Mouse (Mus musculus) WW6 (cell line): ENCODE measurements around the gene Nat14.

Experiments used
- DNase-seq: peaks from one replicate; pipeline ENCODE4 v3.0.0-alpha.2; 2013; ENCODE audit warnings: low read depth, low spot score

Gene Nat14

DNA sequence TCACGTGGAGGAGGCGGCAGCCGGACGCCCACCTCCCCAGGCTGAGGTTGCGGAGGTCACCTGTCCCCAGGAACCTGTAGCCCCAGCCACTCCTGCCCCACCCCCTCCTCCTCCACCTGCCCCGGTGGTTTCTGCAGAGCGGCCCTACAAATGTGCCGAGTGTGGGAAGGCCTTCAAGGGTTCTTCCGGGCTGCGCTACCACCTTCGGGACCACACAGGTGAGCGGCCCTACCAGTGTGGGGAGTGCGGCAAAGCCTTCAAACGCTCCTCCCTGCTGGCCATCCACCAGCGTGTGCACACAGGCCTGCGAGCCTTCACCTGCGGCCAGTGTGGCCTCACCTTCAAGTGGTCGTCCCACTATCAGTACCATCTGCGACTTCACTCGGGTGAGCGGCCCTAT lies 1.9 kb upstream of the Nat14 start:
- no peak for DNase-seq

DNA sequence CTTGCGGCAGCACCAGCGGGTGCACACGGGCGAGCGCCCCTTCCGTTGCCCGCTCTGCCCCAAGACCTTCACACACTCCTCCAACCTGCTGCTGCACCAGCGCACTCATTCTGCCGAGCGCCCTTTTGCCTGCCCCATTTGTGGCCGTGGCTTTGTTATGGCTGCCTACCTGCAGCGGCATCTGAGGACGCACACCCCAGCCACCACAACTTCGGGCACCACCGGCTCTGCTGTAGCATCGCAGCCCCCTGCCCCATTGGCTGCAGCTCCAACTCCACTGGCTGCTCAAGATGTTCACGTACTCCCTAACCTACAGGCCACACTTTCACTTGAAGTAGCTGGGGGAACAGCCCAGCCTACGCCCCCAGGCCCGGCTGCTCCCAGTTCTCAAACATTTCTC lies 1.3 kb upstream of the Nat14 start:
- no peak for DNase-seq

DNA sequence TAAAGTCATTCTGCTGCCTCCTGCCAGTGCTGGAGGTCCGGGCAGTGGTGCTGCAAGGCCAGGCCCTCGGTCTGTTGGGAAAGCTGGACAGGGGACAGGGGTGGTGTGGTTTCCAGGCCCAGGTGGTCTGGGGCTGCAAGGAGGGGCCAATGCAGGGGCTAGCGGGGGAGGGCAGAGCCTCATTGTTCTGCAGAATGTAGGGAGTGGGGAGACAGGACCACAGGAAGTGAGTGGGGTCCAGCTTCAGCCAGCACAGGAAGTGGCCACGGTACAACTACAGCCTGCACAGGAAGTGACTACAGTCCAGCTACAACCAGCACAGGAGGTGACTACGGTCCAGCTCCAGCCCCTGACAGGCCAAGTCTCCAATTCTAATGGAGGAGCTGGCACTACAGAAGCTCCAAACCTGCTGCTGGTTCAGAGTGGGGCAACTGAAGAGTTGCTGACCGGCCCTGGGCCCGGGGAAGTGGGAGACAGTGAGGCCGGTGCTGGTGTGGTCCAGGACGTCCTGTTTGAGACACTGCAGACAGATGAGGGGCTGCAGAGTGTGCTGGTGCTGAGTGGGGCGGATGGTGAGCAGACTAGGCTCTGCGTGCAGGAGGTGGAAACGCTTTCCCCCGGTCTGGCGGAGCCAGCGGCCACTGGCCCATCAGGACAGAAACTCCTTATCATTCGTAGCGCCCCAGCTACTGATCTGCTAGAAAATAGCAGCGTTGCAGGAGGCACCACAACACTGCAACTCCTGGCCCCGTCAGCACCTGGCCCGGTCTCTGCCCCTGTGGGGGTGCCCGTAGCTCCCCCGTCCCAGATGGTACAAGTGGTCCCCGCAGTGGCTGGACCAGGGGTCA lies 628 bp upstream of the Nat14 start:
- no peak for DNase-seq

DNA sequence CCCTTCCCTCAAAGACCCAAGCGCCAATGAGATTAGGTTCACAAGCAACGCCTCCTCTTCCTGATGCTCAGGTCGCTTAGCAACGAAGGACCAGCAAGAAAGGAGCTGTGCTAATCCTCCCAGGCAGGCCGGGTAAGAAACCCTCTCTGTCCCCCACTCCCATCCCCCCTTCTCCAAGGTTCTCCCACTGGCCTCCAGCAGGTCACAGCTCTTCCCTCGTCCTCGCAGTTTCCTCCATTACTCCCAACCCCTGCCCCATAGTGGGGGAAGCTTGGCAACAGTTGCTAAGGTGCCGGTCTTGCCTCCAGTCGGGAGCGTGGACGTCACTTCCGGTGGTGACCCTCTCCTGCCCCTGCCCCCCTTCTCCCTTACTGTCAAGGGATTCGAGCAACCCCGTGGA lies 680 bp downstream of the Nat14 start:
- no peak for DNase-seq

DNA sequence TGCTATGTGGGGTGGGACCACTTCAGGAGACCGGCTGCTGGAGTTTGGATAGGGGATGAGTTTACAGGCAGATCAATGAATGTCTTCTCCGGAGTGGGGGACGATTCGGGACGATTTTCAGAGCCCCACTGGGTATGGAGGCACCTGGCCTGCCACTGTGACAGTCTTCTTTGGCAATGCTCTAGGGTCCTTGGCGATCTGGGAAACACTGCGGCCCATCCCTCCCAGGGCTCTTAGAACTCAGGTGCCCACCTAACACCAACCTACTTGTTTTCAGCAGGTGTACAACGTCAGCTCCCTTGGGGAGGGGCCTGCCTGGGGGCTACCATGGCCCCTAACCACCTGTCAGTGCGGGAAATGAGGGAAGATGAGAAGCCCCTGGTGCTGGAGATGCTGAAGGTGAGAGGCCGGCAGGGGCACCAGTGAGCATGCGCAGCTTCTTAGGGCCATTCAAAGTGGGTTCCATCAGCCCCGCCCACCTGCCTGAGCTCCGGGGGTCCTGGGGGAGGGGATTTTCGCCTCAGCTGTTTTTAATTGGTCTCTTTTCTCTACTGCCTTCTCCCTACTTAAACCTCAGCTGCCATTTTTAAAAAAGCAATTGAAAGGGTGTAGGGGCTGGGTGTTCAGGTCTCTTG lies 1.2 kb downstream of the Nat14 start:
- DNase-seq, result no peak

DNA sequence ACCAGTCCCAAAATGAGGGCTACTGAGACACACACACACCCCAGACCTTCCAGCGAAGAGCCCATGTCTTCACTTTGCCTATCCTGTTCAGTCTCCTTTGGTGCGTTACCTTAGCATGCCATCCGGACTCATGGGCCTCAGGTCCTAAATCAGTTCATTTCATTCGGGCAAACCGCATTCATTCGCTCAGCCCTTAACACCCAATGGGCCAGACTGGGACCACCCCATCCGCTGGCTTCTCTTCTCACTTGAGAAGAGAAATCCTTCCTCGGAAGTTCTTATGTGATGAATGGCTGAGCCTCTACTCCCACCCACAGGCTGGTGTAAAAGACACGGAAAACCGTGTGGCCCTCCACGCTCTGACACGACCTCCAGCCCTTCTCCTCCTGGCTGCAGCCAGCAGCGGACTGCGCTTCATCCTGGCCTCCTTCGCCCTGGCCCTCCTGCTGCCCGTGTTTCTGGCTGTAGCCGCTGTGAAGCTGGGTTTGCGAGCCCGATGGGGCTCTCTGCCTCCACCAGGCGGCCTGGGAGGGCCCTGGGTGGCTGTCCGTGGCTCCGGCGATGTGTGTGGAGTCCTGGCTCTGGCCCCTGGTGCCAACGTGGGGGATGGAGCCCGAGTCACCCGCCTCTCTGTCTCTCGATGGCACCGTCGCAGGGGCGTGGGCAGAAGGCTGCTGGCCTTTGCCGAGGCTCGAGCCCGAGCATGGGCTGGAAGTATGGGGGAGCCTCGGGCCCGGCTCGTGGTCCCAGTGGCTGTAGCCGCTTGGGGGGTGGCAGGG lies 1.9 kb downstream of the Nat14 start:
- DNase-seq, result no peak

DNA sequence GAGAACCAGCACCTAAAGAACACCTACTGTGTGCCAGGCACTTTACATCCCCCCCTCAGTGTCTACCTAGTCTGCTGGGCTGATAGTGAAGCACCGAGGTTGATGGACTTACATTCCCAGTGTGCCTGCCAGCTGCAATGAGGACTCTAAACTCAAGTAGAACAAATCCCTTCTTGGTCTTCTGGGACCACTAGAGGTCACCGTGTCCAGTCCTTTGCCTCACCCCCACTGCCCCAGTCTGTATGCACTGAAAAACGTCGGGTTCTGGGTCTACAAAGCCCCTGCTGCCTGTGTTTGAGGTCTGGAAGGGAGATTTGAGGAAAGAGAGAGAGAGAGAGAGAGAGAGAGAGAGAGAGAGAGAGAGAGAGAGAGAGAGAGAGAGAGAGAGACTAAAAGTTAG lies 2.7 kb downstream of the Nat14 start:
- no peak for DNase-seq

DNA sequence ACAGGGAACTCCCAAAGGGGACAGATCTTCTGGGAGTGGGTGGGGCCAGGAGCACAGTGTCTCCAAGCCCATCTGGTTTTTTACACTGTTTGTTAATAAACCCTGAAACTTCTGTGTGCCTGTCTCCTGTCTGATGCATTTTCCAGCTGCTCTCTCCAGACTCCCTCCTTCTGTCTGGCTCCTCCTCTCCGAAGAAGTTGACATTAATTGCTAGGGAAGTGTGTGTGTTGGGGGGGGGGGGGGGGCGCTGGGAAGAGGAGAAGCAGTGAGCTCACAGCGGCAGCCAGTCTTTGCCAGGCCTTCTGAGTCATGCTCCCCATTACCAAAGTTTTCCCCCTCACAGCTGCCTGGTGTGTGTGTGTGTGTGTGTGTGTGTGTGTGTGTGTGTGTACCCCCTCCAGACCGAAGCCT lies 3.1 kb downstream of the Nat14 start:
- DNase-seq, result no peak

DNA sequence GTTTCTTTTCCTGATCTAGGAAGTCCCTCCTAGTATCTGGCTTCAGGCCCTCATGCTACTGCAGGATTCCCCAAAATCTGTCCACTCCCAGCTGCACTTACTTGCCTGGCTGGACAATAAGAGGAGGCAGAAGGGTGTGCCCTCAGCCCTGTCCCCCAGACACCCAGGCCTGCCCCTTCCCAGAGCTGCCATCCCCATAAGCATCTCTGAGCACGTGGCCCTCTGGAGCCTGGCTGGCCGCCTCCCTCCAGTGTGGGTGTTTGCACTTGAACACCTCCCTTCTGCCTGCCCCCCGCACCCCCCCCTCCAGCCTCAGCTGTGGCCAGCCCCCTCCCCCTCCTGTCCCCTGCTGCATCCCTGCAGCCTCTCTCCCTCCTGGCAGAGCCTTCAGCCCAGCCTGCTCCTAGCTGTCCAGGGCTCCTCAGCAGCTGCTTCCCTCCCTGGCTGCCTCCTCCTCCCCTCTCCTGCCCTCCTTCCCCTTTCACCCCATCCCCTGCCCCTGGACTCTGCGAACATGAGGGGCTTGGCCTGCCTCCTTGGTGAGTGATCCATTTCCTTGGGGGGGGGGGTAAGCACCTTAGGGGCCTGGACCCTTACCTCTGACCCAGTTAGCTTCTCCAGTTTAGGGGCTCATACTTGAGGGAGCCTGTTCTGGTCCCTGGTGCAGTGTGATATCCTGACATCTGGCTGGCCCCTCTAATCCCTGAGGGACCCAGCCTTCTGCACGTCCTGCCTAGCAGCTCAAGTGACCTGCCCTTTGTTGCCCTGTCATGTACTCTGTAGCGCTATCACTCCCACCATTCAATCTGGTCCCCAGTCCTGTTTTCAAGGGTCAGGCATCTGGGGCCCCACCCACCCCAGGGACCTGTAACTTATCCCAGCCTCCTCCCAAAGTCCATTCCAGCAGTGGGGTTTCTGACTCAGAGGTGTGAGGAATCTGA lies 3.9 kb downstream of the Nat14 start, which contains the start of gene Ssc5d:
Gene Ssc5d, plus strand, starts transcription at position 345 of the 941 bp plus-strand sequence.
- no peak for DNase-seq

DNA sequence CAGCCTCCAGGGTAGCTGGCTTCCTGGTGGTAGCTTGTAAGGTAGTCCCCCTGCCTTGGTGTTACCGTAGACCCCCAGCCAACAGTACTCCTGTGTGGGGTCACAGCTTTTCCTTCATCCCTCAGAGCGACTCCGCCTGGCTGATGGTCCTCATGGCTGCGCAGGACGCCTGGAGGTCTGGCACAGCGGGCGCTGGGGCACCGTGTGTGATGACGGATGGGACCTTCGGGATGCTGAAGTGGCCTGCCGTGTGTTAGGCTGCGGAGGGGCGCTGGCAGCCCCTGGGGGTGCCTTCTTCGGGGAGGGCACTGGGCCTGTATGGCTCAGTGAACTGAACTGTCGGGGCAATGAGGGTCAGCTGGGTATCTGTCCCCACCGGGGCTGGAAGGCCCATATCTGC lies 5.0 kb downstream of the Nat14 start:
- DNase-seq, result no peak

DNA sequence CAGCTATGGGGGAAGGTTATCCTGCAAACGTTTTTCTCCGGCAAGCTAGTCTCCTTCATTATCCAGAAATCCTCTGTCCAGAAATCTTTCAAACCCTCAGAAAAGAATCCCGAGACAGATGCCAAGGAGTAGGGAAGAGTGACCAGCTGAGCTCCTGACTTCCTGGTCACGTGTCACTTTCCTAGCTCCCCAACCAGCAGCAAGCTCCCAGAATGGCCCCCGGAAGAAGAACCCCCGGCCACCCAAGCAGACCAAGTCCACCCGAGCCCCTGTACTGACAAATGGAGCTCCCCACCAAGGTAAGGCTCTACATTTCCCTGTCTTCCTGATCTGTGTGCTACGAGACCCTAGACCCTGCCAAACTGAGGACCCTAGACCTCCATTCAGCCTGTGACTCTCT lies 5.9 kb downstream of the Nat14 start:
- no peak for DNase-seq

DNA sequence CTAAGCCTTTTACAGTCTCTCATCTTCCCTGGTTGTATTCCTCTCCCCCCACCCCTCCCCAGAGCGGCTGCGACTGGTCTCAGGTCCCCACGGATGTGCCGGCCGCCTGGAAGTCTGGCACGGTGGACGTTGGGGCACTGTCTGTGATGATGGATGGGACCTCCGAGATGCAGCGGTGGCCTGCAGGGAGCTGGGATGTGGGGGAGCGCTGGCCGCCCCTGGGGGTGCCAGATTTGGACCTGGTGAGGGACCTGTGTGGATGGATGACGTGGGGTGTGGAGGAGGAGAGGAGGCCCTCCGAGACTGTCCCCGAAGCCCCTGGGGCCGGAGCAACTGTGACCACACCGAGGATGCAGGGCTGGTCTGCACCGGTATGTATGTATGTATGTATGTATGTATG lies 6.5 kb downstream of the Nat14 start:
- no peak for DNase-seq

DNA sequence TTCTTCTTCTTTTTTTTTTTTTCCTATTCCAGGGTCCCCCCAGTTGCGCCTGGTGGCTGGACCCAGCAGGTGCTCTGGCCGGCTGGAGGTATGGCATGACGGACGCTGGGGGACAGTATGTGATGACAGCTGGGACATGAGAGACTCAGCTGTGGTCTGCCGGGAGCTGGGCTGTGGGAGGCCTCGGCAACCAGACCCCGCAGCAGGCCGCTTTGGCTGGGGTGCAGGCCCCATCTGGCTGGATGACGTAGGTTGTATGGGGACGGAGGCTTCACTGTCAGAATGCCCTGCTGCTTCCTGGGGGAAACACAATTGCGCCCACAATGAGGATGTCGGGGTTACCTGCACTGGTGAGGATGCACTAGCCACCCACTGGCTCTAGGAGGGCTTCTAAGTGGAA lies 11.3 kb downstream of the Nat14 start:
- no peak for DNase-seq

DNA sequence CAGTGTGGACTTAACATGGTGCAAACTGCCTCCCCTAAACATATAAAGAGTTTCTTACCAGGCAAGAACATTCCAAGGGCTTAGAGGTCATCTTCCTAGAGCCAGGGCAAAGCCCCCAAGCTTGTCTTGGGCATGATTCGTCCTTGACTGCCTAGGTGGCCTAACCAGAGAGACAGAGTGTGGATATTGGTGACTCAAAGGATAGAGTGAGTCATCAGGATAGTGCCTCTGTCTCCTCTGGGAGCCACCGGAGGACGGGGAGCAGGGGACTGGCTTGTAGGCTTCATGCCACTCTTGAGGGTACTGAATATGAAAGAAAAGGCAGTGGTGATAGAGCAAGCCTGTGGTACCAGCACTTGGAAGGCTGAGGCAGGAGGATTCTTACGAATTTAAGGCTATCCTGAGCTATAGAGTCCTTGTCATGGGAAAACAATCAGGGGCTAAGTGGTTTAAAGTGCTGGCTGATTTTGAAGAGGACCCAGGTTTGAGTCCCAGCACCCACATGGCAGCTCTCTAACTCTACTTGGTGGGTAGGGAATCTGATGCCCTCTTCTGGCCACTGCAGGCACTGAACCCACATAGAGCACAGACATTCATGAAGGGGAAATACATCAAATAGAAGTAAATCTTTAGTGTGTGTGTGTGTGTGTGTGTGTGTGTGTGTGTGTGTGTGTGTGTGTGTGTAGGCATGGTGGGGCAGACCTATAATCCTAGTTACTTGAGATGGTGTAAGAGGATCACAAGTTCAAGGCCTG lies 12.5 kb downstream of the Nat14 start:
- DNase-seq, result no peak

DNA sequence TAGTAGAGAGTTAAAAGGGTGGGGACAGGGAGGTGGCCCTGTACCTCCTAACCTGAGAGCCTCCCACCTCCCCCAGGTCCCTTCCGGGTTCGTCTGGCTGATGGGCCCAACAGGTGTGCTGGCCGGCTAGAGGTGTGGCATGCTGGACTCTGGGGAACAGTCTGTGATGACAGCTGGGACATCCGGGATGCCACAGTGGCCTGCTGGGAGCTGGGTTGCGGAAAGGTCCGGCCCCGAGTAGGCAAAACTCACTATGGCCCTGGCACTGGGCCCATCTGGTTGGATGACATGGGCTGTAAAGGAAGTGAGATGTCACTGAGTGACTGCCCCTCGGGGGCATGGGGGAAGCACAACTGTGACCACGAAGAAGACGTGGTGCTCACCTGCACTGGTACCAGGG lies 15.0 kb downstream of the Nat14 start:
- DNase-seq, result no peak

DNA sequence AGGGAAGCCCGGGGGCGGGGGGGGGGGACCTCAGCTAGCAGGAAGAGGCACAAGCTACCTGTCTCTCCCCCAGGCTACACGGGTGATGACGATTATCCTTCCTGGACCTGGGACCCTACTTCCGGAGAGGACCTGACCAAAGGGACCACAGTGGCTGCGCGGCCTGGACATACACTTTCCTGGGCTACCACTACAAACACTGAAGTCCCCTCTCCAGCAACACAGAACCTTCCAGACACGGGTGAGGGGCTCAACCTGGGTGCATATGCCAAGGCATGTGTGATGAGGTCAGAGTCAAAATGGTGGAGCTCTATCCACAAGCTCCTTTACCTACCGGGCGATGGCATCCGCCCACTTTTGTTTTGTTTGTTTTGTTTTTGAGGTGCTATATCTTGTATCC lies 15.6 kb downstream of the Nat14 start:
- no peak for DNase-seq

DNA sequence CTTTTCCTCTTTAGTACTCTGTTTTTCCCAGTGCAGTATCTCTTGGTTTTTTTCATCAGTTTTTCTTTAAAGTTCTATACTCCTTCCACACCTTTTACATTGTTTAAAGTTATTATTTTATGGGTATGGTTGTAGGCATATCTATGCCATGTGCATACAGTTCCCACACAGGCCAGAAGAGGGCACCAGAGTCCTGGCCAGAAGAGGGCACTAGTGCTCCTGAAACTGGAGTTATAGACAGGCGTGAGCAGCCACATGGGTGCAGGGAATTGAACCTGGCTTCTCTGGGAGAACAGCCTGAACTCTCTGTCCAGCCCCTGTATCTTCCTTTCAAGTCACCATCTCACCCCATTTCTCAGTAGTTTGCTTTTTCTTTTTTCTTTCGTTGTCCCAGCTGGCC lies 16.6 kb downstream of the Nat14 start:
- no peak for DNase-seq

DNA sequence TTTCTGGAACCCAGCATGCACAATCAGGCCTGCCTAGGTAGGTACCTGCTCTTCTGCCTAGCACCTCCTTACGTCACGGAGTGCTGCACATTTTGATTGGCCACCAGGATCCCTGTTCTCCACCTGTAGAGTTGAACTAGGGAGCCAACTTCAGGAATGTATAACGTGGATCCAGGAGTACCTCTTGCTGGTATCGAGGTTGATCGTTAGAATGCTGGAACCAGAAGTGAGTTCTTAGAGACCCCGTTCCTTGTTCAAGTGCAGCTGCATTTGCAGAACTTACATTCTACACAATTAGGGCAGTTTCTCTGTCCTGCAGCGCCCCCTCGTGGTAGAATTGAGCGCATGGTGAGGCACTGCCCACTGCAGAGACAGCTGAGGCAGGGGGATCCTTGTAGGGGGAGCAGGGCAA lies 18.2 kb downstream of the Nat14 start:
- DNase-seq, result peak; percentile 77

DNA sequence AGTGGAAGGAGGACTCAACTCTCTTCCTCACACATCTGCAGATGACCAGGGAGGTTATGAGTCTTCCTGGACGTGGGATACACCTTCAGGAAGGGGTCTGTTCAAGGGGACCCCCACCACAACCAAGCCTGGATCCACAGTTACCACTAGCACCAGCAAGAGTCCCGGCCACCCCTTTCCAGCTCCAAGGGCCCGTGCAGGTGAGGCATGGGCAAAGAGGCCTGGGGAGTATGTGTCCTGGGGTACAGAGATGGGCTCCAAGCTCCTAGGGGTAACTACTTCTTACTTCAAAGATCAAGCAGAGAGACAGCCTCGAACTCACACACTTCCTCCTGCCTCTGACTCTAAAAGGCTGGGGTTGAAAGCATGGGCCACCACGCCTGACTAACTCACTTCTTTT lies 20.8 kb downstream of the Nat14 start:
- DNase-seq, result no peak

DNA sequence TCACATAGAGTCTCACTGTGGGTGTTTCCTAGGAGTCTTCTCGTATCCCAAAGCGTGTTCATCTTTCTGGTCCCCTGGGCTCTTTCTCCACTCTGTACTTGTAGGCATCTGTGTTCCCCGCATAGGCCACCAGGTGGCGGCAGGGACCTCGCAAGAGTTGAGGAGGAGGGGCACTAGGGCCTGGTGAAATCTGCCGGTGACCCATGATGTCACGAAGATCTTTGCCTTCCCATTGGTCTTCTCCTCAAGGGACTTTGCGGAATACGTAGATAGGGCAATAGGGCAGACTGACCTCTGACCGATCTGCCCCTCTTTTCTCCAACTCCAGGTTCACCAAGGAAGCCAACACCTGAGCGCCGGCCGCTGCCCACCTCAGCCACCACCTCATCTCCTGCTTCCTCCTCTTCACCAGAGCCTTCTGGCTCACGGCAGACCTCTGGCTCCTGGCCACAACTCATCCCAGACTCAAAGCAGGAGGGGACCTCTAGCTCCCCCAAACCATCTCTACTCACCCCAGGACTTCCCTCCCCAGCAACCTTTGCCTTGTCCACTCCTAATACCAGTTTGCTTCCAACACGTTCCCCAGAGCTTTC lies 21.5 kb downstream of the Nat14 start:
- peak; percentile 84 for DNase-seq
